Mouse (Mus musculus) gastrocnemius, postnatal 4 days (tissue): ENCODE results near the gene Slc27a4. TPM values are rescaled to one million over a fixed set of nuclear protein-coding genes. Genes with fewer than 3 reads are reported as not detected.

Experiments used
- DNase-seq, 2 experiments: peaks; one replicate each; pipeline ENCODE4 v3.0.0; 2021 to 2022; ENCODE audit warnings: low spot score in 2 of 2, mixed read lengths in 2 of 2
- microRNA-seq: library from miRNA; unstranded; fragments of <30 nt; microRNA quantifications from one replicate; pipeline ENCODE4 v1.2.0, GENCODE M21; 2021
- total RNA-seq, 2 experiments: library from RNA; stranded (reverse); gene quantifications; 2 replicates each; pipeline ENCODE4 v1.2.3; 2021

The Slc27a4 gene
- total RNA-seq, 2 experiments from 2014 or later = 16.2 to 16.3 TPM

DNA sequence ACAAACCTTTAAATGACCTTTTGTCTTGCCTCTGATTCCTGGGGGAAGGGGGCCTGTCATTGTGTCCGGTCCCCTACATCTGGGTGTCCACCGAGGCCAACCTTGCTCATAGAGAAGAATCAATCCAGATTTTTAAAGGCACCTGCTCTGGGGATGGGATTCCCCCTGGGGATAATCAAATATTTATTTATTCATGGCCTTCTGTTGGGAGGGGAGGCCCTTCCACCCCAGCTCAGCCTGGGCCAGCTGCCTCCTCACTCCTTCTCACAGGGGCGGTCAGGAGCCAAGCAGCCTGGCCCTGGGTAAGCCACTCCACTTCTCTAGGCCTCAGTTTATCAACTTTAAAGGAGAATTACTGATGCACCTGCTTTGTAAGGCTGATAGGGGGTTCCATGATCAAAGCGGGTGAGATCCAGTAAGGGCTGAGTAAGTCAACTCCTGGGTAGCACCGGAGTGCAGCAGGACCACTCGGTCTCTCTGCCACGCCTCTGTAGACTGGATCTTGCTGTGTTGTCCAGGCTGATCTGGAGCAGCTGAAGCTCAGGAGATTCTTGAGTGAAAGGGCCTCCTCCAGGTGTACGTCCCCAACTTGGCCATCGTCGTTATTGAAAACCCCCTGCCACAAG is 53.3 kb downstream of the Slc27a4 start:
- DNase-seq = no peak

DNA sequence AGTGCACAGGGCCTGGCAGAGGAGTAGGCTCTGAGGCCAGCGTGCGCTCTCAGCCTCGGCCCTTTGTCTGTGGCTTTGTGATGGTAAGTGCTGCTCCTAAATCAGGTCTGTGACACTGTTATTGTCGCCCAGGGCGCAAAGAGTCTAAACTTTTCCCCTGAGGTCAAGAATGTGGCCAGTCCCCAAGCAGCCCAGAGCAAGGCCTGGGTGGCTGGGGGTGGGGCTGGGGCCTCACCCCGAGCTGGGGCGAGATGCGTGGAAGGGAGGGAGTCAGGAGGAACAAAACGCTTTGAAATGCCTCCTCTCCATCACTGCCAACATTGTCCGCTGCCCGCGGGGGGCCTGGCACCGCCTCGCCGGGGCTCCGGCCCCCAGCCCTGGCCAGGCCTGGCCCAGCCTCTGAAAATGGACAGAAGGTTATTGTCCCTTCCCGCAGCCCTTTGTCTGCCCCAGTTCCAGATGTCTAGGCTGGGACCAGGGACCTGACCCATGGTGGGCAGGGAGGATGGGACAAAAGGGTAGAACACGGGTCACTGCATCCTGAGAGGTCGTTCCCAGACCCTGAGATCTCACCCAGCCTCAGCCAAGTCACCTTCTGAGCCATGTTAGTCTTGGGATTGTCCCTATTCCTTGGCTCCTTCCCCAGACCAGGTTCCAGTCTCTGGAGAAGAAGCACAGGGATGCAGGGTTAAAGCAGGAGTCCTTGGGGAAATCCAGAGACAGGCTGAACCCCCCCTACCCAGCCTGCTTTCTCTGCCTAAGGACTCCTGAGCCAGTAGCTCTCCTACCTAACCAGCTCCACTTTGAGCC is 54.2 kb downstream of the Slc27a4 start:
- no peak for DNase-seq

DNA sequence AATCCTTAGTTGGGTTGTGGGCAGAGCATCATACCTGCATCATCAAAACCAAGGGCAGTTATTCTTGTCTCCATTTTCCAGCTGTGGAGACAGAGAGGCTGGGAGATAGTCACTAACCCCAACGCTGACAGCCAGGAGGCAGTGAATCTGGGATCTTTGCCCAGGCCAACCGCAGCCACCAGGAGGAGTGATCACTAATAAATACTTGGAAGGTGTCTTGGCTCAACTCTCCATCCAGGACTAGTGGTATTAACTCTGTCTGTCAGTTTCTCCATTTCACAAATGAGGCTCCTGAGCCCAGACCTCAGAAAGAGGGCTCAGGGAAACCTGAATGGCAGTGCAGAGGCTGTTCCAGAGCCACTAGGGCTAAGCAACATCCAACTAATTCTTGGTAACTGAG is 54.9 kb downstream of the Slc27a4 start:
- no peak for DNase-seq

DNA sequence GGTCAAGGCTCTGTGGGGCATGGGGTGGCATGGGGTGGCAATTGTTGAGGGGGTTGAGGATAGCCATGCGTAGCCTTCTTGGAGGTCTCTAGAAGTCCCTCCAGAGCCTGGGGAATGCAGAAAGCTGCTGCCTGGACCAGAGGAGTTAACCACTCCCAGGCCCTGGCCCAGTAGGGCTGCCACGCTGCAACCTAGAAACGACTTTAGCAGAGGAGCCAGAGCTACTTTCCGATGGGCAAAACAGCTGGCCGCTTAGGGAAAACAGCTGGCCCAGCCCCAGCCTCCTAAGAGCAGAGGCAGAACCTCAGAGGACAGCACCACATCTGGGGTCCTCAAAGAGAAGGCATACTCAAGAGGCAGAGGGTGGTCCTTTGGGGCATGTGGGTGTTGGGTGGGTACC is 55.5 kb downstream of the Slc27a4 start:
- peak in 1 of 2 experiments; percentile 40 for DNase-seq

DNA sequence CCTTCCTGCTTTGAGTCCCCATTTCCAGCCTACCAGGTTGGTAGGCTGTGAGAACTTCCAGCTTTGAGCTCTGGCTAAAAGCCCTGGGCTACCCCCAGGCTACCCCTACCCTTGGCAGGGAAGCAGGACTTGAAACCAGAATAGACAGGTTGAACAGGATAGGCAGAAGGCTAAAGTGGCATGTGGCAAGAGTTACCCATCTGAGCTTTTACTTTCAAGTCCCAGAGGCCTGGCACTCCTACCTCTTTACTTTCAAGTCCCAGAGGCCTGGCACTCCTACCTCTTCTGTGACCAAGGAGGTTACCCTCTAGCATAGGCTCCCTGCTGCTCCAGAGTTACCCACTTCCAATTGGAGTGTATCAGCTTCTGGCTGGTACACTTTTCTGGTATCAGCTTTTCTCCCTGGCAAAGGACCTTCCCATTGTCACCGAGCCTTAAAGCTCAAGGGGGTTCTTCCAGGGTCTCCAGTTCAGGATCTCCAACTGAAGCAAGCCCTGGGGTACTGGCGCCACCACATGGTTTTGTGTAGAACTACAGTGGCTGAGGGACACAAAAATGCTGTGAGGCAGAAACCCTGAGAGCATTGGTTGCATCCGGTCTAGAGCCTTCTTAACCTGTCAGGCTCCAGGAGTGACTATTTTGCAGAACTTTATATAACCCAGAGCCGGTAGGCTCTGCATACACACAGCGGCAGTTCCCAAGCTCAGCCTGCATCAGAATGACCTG is 56.5 kb downstream of the Slc27a4 start:
- DNase-seq = peak in 1 of 2 experiments; percentile 38

DNA sequence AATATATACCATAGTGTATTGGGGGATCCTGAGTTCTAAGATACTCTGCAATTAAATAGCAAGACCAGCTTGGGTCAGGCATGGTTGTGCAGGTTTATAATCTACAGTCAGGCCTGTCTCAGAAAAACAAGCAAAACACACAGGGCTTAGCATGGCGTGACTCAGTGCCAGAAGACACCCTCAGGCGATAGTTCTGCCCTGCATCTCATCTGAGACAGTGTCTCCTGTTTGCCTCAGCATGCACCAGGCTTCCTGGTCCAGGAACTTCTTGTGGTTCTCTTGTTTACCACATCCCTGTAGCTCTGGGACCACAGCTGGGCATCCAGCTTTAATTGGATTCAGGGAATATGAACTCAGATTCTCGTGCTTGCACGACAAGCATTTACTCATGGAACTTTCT is 62.7 kb downstream of the Slc27a4 start:
- DNase-seq = no peak

Small RNA genes within 50 kb of the gene (microRNA-seq; reads per million reads assigned to microRNA genes)
- not detected for gene Mir219a-2
- not detected for gene Mir219b

Other genes starting within 250 kb of the Slc27a4 start
- gene Rapgef1, start 182.9 kb upstream of the Slc27a4 start, total RNA-seq = 100 to 1,000 TPM; 110 to 121 TPM
- not detected for gene Gm13420, start 50.9 kb upstream of the Slc27a4 start, total RNA-seq
- gene Gm13547, start 43.3 kb upstream of the Slc27a4 start, total RNA-seq = not detected
- 1 to 10 TPM; 8.1 to 9.7 TPM for gene Coq4, start 15.1 kb upstream of the Slc27a4 start, total RNA-seq
- gene Trub2, start 14.1 kb upstream of the Slc27a4 start, total RNA-seq = 10 to 100 TPM; 33.9 to 40.4 TPM
- gene Urm1, start 17.4 kb downstream of the Slc27a4 start, total RNA-seq = 10 to 100 TPM; 41.8 to 52.5 TPM
- gene Cercam, start 66.5 kb downstream of the Slc27a4 start, total RNA-seq = 10 to 100 TPM; 40.0 to 52.1 TPM
- gene Odf2, start 86.6 kb downstream of the Slc27a4 start, total RNA-seq = 10 to 100 TPM; 35.6 to 40.8 TPM
- 10 to 100 TPM; 30.4 to 32.6 TPM for gene Gle1, start 132.8 kb downstream of the Slc27a4 start, total RNA-seq
- gene Sptan1, start 162.9 kb downstream of the Slc27a4 start, total RNA-seq = 100 to 1,000 TPM; 217 to 218 TPM
- 10 to 100 TPM; 10.2 to 12.2 TPM for gene Wdr34, start 246.2 kb downstream of the Slc27a4 start, total RNA-seq